Mouse (Mus musculus): ENCODE data around the gene Lrig3.

The Lrig3 gene

DNA sequence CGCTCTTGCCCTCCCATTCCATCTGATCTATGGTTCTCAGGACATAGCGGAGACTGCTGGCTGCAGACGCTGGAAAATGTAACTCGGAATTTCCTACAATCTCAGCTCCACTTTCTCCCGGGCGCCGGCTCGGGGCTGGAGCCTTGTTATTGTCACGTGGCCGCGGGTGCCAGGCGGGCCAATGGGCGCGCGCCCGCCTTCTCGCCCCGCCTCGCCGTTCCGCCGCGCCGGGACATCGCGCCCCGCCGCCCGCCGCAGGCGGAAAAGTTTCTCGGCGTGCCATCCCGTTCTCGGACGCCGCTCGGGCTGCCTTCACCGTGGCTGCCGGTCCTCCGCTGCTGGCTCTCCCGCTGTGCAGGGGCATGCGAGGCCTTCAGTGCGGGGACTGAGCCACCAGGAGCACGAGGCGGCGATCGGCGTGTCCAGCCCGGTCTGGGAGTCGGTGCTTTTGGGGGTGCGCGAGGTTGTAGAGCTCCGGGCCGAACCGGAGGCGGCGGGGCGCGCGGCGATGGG is at the start of gene Lrig3:
Gene Lrig3, plus strand, starts transcription at position 201 of the 513 bp plus-strand sequence.
- ATAC-seq (ENCODE audit: low TSS enrichment): peak; percentile 94

DNA sequence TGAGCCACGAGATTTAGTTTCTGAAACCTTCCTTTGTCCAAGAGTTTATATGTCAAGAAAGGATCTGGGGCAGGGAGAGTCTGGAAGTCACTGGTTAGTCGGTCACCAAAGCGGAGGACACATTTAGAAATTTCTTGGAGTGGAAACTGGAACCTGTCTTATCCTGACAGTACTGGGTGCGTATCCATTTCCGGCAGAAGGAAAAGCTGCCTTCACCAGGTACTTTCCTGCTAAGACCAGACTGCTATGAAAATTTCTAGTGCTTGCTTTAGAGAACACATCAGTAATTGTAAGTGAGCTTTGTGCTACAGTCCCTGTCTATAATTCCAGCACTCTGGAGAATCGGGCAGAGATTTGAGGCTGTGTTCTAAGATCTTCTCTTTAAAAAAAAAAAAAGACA is 49.2 kb upstream of the Lrig3 start:
- no peak for ATAC-seq (ENCODE audit: low TSS enrichment)

DNA sequence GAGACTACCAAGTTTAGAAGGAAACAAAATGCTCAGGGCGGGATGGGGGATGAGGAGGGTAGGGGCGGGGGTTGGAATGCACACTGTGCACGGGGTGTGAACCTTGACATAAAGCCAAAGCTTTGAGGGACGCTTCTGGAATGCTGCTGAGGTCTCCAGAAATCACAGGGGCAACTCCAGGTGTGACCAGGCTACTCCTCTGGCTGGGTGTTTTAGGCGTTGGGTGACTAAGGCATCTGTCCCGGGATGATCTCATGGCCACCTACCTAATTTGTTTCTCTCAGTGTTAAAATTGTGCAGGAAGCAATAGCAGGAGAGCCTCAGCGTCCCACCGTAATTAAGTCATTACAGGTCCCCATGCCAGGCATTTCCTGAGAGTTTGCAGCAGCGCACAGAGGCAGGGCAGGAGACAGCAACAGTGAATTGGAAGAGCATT is 48.5 kb upstream of the Lrig3 start:
- no peak for ATAC-seq (ENCODE audit: low TSS enrichment)

DNA sequence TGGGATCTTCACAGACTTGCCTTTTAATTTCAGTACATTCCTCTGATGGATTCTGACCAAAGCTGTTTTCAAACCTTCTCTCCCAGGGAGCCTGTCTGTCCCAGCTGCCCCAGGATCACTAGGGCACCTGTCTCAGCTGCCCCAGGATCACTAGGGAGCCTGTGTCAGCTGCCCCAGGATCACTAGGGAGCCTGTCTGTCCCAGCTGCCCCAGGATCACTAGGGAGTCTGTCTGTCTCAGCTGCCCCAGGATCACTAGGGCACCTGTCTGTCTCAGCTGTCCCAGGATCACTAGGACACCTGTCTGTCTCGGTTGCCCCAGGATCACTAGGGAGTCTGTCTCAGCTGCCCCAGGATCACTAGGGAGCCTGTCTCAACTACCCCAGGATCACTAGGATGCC is 47.0 kb upstream of the Lrig3 start:
- ATAC-seq (ENCODE audit: low TSS enrichment): no peak

DNA sequence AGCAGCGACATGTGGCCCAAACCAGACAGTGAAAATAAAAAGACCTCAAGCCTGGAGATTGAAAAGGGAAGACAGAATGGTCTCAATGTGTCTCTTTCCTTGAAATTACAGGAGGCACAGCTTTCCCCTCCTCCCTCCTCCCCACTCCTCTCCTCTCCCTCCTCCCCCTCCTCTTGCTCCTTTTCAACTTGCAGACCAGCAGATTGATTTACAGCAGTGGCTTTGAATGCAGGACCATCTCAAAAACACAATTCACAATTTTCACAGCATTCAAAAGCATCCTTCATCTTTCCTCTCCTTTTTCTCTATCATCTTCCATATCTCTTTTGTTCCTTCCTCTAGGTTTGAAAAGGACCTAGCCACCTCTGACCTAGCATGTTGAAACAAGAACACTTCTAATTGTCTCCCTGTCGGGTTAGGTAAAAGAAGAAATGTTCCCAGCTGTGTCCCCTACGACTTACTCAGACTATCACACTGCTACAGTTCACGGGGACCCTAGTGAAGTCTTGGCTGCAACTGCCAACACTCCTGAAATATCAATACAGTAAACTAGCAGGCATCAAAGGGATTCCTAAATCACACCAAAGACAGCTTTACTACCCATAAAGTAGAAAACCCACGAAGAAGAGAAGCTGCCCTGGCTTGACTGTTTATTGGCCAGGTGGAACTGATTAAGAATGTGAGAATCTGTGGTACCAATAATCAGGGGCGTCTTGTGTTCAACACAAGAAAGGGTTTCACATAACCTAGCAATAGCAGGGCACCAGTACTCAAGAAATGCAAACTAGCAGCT is 44.1 kb upstream of the Lrig3 start:
- no peak for ATAC-seq (ENCODE audit: low TSS enrichment)

DNA sequence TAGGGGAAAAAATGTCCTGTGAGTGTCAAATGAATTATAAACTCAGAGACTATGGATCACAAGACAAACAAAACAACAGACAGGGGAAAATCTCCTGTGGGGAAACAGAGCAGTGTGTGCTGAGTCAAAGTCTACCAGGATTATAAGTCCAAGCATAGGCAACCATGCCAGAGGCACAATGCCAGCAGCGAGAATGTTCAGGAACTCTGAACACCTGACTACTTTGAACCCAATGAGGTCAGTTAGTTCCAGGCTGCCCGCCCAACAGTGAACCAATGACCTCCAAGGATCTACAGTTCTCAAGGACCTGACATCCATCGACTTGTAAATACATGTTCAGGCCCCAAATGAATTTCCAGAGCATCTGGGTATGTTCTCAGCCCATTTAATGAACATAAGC is 36.0 kb upstream of the Lrig3 start:
- no peak for ATAC-seq (ENCODE audit: low TSS enrichment)

DNA sequence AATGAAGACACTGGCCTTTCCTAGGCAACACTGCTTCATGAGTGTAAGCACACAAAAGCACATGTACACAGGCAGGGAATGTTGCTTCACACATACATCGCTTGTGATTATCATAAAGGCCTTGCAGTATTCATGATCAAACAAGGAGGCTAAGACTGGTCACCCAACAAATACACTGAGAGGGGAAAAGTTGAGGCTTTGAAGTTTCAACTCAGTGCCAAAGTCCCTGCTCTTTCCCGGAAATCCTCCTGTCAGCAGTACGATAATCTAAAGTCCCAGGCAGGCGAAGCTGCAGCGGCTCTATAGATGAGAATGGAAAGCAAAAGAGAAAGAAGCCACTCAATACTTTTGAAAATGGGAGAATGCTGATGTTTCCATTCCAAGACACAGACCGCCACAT is 32.6 kb upstream of the Lrig3 start:
- no peak for ATAC-seq (ENCODE audit: low TSS enrichment)

DNA sequence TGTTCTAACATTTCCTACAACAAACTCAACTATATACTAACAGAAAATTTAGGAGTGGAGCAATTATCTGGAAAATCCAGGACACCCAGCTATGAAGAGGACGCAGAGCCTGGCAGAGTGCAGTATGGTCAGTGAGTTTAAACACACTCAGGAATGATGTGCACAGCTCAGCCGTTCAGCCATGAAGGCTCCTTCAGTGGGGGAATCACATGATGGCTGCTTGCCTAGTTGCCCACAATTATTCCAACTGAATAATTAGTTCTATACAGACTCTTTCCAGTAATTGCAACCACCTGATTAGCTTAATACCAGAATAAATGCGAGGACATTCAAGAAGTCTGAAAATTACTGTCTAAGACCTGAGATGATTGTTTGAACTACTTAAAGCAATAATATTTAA is 31.9 kb upstream of the Lrig3 start:
- ATAC-seq (ENCODE audit: low TSS enrichment): peak; percentile 44; the same call in 1 of the 2 replicates

DNA sequence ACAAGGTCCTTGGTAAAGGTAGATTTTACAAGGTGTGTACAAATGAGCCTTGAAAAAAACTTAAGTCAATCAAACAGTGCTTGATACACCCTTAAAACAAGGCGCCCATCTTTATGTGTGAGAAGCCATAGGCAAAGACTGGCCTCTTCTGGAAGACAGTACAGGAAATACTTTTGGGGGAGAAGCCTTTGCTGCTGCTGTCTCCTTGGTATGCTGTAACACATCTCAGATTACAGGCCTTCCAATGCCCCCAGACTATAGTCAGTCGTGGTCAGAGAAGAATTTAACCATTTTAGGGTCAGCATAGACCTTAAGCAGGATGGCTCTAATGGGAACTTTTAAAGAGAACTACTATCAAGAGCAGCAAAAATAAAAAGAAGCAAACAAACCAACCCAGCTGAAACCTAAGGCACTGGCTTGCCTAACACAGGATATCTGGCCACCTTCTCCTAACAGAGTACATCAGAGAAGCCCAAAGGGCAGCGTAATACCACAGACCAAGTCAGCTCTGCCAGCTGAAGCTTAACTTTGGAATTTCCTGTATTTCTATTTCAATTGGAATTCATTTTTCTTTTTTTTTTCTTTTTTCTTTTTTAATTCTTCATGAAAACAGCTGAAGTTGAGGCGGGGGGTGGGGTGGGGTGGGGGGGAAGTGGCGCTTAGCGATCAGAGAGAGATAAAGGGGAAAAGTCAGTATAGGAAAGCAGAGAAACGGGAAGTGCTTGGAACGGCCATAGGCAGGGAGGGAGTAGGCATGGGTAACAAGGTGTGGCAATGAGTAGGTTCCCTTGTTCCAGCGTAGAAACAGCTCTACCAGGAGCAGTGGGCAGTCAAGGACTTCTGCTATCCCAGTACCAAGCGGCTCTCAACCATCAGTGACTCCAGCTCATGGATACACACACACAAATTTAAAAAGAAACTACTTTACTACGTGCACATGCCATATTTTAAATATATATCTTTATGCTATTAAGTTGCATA is 28.2 kb upstream of the Lrig3 start:
- ATAC-seq (ENCODE audit: low TSS enrichment): no peak

DNA sequence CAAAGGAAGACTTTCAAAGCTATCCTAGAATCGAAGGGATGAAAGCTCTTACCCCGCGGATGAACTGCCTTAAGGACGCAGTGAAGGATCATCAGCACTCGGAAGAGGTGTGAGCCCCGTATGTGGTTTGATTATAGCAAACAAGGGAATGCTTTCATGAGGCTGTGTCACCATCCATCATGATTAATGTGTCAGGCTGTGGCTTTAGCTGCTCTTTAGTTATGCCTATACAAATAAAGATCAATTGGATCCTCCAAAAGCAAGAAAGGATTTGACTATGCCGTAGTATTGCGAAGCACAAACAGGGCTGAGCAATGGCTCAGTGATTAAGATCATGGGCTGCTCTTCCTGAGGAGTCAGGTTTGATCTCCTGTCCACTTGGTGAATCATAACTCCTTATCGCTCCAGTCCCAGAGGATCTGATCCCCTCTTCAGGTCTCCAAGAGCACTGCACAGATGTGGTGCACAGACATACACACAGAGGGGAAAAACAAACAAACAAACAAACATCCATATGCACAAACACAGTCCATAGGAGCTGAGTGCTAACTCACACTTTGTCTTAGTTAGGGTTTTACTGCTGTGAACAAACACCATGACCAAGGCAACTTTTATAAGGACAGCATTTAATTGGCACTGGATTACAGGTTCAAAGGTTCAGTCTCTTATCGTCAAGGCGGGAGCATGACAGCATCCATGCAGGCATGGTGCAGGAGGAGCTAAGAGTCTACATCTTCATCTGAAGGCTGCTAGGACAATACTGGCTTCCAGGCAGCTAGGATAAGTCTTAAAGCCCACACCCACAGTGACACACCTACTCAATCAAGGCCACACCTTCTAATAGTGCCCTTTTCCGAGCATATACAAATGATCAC is 27.2 kb upstream of the Lrig3 start:
- no peak for ATAC-seq (ENCODE audit: low TSS enrichment)

DNA sequence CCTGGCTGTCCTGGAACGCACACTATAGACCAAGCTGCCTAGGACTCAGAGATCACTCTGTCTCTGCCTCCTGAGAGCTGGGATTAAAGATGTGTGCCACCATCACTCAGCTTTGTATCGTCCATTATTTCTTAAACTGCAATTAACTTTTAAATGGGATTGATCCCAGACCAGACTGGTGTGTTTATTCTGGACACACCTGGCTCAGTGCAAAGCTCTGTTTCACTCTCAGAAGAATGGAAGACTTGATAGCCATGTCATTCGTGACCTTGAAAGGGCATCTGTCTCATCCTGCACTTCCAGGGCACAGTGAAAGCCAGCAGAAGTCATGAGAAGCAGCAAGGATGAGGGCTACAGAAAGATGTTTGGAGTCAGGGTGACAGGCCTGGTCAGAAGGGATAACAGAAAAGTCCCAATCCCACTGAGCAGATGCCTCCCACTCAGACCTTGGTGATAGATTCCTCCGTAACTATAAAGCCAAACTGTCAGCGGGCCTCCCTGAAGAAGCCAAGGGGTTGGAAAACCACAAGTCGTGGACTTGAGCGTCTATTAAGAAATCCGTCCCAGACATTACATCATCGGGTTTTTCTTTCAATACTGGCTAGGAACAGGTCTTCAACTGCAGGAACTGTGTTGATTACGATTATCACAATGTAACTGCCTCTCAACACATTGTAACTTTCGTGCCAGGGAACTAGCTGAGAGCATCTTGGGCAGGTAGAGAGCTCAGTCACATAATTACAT is 25.5 kb upstream of the Lrig3 start:
- no peak for ATAC-seq (ENCODE audit: low TSS enrichment)

DNA sequence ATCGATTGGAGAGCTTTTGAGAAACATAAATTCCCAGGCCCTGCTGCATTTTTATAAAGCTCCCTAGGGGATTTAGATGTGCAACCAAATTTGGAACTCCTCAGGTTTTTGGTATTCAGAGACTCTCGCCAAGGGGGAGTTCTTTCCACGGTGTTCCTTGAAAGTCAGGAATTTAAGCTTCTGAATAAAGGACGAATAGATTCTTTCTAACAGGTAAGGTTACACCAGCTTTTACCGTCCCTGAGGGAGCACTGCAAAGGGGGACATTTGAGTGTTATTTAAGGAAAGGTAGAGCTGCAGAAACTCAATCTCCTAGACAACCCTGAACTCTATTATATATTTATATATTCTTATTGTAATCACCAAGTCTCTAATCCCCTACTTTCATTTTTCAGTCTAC is 22.9 kb upstream of the Lrig3 start:
- no peak for ATAC-seq (ENCODE audit: low TSS enrichment)

DNA sequence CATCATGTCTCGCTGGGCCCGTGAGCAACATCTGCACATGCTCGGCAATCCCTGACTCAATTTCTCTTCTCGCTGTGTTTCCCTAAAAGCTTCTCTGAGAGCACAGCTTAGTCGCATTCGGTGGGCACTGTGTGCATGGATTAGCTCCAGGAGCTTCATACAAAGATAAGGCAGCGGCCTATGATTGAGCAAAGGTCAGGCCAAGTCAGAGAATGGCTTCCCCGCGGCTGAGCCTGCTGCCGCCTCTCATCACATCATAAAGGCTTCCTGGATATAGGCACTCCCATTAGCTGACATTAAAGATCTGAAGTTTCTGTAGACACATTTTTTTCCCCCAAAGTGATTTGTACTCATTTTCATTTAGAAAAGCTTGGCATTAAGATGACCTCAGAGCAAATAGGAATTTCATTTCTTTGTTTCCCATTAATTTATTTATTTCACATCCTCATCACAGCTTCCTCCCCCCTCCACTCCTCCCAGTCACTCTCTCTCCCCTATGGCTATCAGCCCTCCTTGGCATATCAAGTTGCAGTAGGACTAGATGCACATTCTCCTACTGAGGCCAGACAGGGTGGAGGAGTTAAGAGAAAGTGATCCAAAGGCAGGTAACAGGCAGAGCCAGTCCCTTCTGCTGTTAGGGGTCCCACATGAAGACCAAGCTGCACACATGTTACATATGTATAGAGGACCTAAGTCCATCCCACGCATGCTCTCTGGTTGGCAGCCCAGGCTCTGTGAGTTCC is 21.0 kb upstream of the Lrig3 start:
- ATAC-seq (ENCODE audit: low TSS enrichment): no peak

DNA sequence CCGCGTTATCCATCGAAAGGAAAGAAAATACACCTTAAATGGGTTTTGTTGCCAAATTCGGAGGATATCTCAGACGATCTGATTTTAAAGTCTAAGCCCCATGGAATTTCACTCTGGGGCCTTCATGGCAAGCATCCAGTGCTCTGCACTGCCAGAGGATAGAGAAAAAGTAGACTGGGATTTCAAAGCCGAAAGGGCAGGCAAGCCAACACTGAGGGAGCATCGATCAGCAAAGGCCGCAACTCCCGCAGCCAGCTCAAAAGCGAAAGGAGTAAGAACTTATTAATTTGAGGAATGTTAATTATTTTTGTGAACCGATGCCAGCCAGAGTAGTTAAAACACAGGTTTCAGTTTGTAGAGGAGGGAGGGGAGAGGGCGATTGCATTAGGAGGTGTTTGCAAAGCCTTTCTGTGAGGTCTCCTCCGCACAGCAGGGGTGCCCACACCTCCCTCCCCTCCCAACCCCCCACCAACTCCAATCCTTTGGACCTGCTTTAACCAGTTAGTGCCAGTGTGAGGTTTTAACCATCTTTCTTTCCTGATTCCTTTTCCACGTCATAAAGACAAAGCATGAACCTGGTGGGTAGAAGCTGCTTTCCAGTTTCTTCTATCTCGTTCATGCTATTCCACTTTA is 17.0 kb upstream of the Lrig3 start:
- ATAC-seq (ENCODE audit: low TSS enrichment): no peak

DNA sequence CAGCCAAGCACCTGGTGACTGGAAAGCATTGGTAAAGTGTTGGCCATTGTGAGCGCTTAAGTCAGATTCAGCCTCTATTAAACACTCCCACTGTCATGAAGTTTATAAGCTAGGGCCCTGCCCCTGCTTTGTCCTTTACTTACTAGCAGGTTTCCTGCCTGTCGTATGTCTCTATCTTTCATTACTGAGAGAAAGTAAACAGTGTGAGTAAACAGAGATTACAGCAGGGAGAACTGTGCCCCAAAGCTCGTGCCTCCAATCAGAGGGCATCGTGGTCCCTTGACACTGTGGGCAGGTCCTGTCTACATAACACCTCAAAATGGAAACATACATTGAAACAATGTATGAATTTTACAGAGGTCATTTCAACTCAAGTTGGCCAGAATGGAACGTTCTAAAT is 14.3 kb upstream of the Lrig3 start:
- ATAC-seq (ENCODE audit: low TSS enrichment): no peak

DNA sequence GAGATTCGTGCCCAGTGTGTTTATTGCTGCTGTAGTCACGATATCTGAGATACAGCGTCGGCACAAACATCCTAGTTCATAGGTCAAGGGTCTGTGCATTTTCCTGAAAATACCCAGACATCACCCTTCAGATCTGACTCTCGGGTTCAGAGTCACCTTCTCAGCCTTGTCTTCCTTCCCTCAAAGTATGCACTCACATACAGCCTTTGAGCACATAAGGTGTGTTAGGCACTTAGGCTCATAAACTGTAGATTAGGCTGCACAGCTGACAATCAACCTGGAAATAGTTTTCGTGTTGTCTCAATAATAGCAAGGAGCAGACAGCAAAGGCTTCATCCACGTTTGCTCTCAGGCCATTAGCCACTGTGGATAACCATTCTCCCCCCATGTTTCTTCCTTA is 11.6 kb upstream of the Lrig3 start:
- ATAC-seq (ENCODE audit: low TSS enrichment): no peak

DNA sequence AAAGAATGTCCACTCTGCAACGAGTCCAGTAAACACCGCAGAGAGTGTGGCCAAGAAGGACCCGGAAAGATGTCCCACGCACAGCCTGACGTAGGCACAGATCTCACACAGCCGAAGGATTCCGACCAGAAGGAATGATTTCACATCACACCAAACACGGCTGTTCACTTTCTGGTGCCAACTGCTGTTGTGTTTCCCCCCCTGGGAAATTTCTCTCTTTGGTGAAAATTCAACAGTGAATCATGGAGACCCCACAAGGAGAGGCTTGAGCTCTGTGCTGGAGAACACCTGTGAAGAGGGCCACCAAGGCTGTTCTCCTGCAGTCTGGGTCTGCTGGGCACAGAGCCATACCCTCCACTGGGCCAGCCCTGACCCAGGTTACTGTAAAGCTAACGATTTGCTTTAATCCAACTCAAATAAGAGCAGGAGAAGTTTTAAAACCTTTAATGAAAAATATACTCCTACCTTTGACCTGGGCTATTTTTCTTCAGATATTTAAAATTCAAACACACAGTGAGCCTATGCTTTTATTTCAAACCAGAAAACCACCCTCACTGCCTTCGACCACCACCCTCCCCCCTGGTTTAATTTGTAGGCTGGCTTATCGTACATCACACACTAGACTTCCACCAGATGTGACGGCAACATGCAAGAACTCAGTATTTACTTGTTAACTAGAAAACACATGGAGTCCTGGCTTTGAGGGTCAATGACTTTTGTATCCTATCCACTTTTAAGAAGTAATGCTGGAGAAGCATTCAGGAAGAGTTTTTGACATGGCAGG is 11.0 kb upstream of the Lrig3 start:
- ATAC-seq (ENCODE audit: low TSS enrichment): no peak

DNA sequence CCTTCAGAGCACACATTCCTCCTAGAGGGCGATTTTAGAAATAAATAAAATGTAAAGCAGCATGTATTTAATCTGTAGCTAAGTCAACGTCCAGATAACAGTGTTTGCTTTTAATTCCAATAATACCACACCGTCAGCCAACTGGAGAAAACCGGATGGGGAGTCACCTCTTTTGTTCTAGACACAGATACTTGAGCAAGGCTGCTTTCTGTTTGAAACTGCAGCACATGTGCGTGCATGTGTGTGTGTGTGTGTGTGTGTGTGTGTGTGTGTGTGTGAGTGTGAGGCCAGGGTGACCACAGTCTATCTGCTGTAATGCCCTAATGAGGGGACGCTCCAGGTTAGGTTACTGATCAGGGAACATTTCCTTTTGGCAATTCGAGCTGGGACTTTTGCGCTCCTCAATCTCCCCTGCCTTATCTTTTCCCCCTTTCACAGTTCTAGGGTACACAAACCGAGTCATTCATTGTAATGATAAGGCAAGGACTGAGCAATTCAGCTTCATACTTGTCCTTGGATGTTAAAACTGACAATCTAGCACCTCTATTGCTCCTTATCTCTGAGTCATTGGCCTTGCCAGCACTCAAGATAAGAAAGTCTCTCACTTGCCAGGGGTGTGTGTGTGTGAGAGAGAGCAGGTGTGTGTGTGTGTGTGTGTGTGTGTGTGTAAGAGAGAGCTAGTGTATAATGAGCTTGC is 4.4 kb upstream of the Lrig3 start:
- no peak for ATAC-seq (ENCODE audit: low TSS enrichment)
